Mouse (Mus musculus) CH12.LX (cell line): ENCODE data around the gene Cdk17. TPM values are rescaled to one million over a fixed set of nuclear protein-coding genes. Genes with fewer than 3 reads are reported as not detected.
"Not testable (repeated sequence)": the region's sequence is repeated elsewhere in the genome, so short reads cannot be mapped to it uniquely, and the experiment has no call there.

Experiments
- DNase-seq: peaks from one replicate; pipeline ENCODE4 v3.0.0-alpha.2; 2013; ENCODE audit errors: extremely low read depth
- H3K27ac ChIP-seq: 2 replicates; pipeline ENCODE4 v1.5.1; 2012; ENCODE audit warnings: low read depth, mild to moderate bottlenecking, control low read depth, moderate library complexity; ENCODE audit not compliant: insufficient read depth
- H3K27me3 ChIP-seq: replicated peaks from 2 replicates; pipeline ENCODE3; 2012; ENCODE audit warnings: inconsistent platforms
- H3K36me3 ChIP-seq, 2 experiments: replicated peaks in 1 of 2; 2 replicates each; pipeline versions ENCODE3 to v1.6.1; 2012; ENCODE audit warnings: inconsistent platforms in 1 of 2, low read length in 1 of 2, mild to moderate bottlenecking in 1 of 2, mixed read lengths in 1 of 2, moderate library complexity in 1 of 2; ENCODE audit not compliant: control insufficient read depth in 1 of 2, insufficient read depth in 1 of 2
- H3K4me1 ChIP-seq, 2 experiments: 2 replicates each; pipeline ENCODE4 v1.6.1; 2012; ENCODE audit warnings: inconsistent platforms in 1 of 2, moderate library complexity in 1 of 2; ENCODE audit not compliant: insufficient read depth in 2 of 2, control insufficient read depth in 1 of 2
- H3K4me2 ChIP-seq: 2 replicates; pipeline ENCODE4 v1.6.1; 2012; ENCODE audit warnings: low read depth, mild to moderate bottlenecking, control low read depth; ENCODE audit not compliant: poor library complexity, insufficient read depth, severe bottlenecking
- H3K4me3 ChIP-seq, 3 experiments: fragments of 150-350 bp in 1 of 3; sonication (generic) in 1 of 3; replicated peaks in 1 of 3; 2 replicates each; pipeline versions ENCODE3 to v1.5.1; 2011 to 2012; ENCODE audit warnings: low read depth in 2 of 3, low read length in 2 of 3, mild to moderate bottlenecking in 2 of 3, moderate library complexity in 2 of 3, control low read depth in 1 of 3, improper control_type of control experiment in 1 of 3, inconsistent platforms in 1 of 3, mixed read lengths in 1 of 3; ENCODE audit not compliant: poor library complexity in 1 of 3
- H3K79me2 ChIP-seq: replicated peaks from 2 replicates; pipeline ENCODE4 v1.6.1; 2012; ENCODE audit warnings: mild to moderate bottlenecking, moderate library complexity; ENCODE audit not compliant: control insufficient read depth, poor library complexity, insufficient read depth, severe bottlenecking; ENCODE audit errors: extremely low read depth
- H3K9ac ChIP-seq: 2 replicates; pipeline ENCODE4 v1.6.1; 2012; ENCODE audit warnings: low read depth, mild to moderate bottlenecking, control low read depth, moderate library complexity; ENCODE audit not compliant: insufficient read depth
- H3K9me3 ChIP-seq: replicated peaks from 2 replicates; pipeline ENCODE3; 2012; ENCODE audit warnings: low read length, inconsistent platforms, mixed read lengths
- ELF1 ChIP-seq: IDR thresholded peaks from 2 replicates; pipeline ENCODE4 v1.6.1; 2014; ENCODE audit warnings: low read depth, mild to moderate bottlenecking, inconsistent platforms, low read length, improper control_type of control experiment
- GABPA ChIP-seq: IDR thresholded peaks from 2 replicates; pipeline ENCODE4 v1.6.1; 2012; ENCODE audit warnings: low read depth, low read length, improper control_type of control experiment, inconsistent platforms; ENCODE audit not compliant: insufficient replicate concordance
- HCFC1 ChIP-seq: IDR thresholded peaks from 2 replicates; pipeline ENCODE4 v1.6.1; 2012; ENCODE audit warnings: low read depth, mild to moderate bottlenecking, inconsistent platforms, low read length, improper control_type of control experiment
- MAFK ChIP-seq: IDR thresholded peaks from 2 replicates; pipeline ENCODE4 v1.6.1; 2011; ENCODE audit warnings: low read length, improper control_type of control experiment; ENCODE audit not compliant: insufficient replicate concordance
- MAZ ChIP-seq: IDR thresholded peaks from 2 replicates; pipeline ENCODE4 v1.6.1; 2012; ENCODE audit warnings: low read depth, mild to moderate bottlenecking, inconsistent platforms, low read length, improper control_type of control experiment, moderate library complexity
- NELFE ChIP-seq: IDR thresholded peaks from 2 replicates; pipeline ENCODE4 v1.6.1; 2011; ENCODE audit warnings: low read depth, low read length, improper control_type of control experiment
- NRF1 ChIP-seq: IDR thresholded peaks from 2 replicates; pipeline ENCODE4 v1.6.1; 2014; ENCODE audit warnings: low read depth, mild to moderate bottlenecking, inconsistent platforms, low read length, improper control_type of control experiment, moderate library complexity
- POLR2A ChIP-seq: IDR thresholded peaks from 2 replicates; pipeline ENCODE4 v1.6.1; 2011; ENCODE audit warnings: low read depth, mild to moderate bottlenecking, improper control_type of control experiment, low read length
- POLR2AphosphoS2 ChIP-seq: IDR thresholded peaks from 2 replicates; pipeline ENCODE4 v1.6.1; 2011; ENCODE audit warnings: low read depth, low read length, improper control_type of control experiment
- TBP ChIP-seq: conservative IDR thresholded peaks from 2 replicates; pipeline ENCODE4 v1.6.1; 2011; ENCODE audit warnings: low read depth, low read length, improper control_type of control experiment
- UBTF ChIP-seq: IDR thresholded peaks from 2 replicates; pipeline ENCODE4 v1.6.1; 2012; ENCODE audit warnings: low read depth, mild to moderate bottlenecking, inconsistent platforms, low read length, improper control_type of control experiment, moderate library complexity
- USF1 ChIP-seq: IDR thresholded peaks from 2 replicates; pipeline ENCODE4 v1.6.1; 2014; ENCODE audit warnings: low read depth, mild to moderate bottlenecking, inconsistent platforms, low read length, improper control_type of control experiment
- USF2 ChIP-seq: conservative IDR thresholded peaks from 2 replicates; pipeline ENCODE4 v1.6.1; 2011; ENCODE audit warnings: low read depth, low read length, improper control_type of control experiment
- ZKSCAN1 ChIP-seq: IDR thresholded peaks from 2 replicates; pipeline ENCODE4 v1.6.1; 2012; ENCODE audit warnings: low read depth, inconsistent platforms, low read length, improper control_type of control experiment, borderline replicate concordance
- dilution Hi-C: fragments of 300-500 bp; cut with MboI; formaldehyde crosslinking; loops from 2 replicates; pipeline ENCODE4 v1.14.3; 2020; ENCODE audit warnings: low sequenced_read_pairs; ENCODE audit not compliant: extremely low pct_unique_long_range_greater_than_20kb, extremely low pct_ligation_motif_present
- in situ Hi-C: fragments of 300-500 bp; cut with MboI; formaldehyde crosslinking; loops from 3 replicates; pipeline ENCODE4 v1.14.3; 2019; ENCODE audit warnings: low sequenced_read_pairs, low pct_ligation_motif_present, low pct_unique_long_range_greater_than_20kb, mixed read lengths
- polyA plus RNA-seq: library from polyadenylated mRNA; unstranded; fragments of >175 nt; gene quantifications from 2 replicates; pipeline ENCODE4 v1.2.1, GENCODE M21; 2012; ENCODE audit warnings: low read depth; ENCODE audit not compliant: insufficient read length
- total RNA-seq, 2 experiments: library from RNA; depleted of rRNA; stranded (reverse); fragments of 300-350 nt in 1 of 2; fragments of >200 nt in 1 of 2; gene quantifications; 2 replicates each; pipeline ENCODE4 v1.2.3; 2012 to 2014

Cdk17 gene
- total and polyA plus RNA-seq, 3 experiments = 23.4 to 51.3 (median 28.5) TPM

DNA sequence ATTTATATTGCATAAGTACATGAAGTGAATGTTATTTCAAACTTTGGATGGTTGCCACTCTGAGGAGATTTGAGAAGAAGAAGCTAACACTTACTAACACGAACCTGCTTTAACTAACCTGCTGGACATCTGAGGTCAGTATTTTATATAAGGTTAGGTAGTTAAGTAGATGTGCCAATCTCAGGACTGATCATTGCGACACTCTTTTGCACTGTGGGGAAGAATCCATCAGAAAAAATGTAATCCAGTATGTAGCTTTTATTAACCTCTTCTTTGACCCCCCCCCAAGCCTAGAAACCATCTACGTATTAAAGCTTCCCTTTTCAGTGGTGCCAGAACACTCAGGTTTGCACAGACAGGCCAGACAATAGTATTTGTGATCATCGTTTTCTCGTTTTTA lies 8.0 kb upstream of the Cdk17 start:
- Histone ChIP-seq H3K4me3 (no peak overlapping the region), H3K4me1 (peaks cover 0 to 3% of the 10 kb centered on the region in 2 experiments; a peak in 1 of 4 replicates), H3K79me2 (no peaks in the 10 kb centered on the region), H3K9ac (no peak overlapping the region), H3K36me3 (no peaks in the 10 kb centered on the region), H3K4me2 (no peak overlapping the region), H3K27me3 (peaks cover 2% of the 10 kb centered on the region), H3K9me3 (no peaks in the 10 kb centered on the region), H3K27ac (no peak overlapping the region)
- in situ Hi-C loops = loop anchor here (25.0 kb wide), 1 partner anchor 135 kb away; no protein-coding TSS in a partner anchor
- dilution Hi-C loops = no loop called here
- TF ChIP-seq ZKSCAN1 = no peak
- TF ChIP-seq NELFE = no peak
- no peak for TF ChIP-seq UBTF
- no peak for TF ChIP-seq MAZ
- no peak for TF ChIP-seq TBP
- TF ChIP-seq POLR2A = no peak
- no peak for TF ChIP-seq NRF1
- no peak for TF ChIP-seq POLR2AphosphoS2
- no peak for TF ChIP-seq GABPA
- no peak for TF ChIP-seq USF1
- no peak for TF ChIP-seq USF2
- TF ChIP-seq ELF1 = no peak
- no peak for TF ChIP-seq HCFC1
- no peak for TF ChIP-seq MAFK
- no peak for DNase-seq

DNA sequence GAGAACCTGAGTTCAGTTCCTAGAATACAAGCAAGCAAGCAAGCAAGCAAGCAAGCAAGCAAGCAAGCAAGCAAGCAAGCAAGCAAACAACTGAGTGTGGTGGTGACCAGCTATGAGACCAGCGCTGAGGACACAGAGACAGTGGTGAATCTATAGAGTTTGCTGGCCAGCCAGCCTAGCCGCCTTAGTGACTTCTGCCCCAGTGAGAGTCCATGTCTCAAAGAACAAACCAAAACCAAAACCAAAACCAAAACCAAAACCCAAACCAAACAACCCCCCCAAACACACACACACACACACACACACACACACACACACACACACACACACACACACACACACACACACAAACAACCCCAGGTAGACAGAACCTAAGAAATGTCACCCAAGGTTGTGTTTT lies 7.3 kb upstream of the Cdk17 start:
- H3K4me2 ChIP-seq = peak overlapping the region; percentile 68
- in situ Hi-C loops = loop anchor here (25.0 kb wide), 1 partner anchor 134 kb away; no protein-coding TSS in a partner anchor
- H3K36me3 ChIP-seq, H3K9me3 ChIP-seq, H3K4me3 ChIP-seq, DNase-seq, H3K4me1 ChIP-seq, dilution Hi-C loops, H3K27ac ChIP-seq, H3K9ac ChIP-seq, H3K27me3 ChIP-seq, H3K79me2 ChIP-seq: not testable (repeated sequence)
